Comparison of ENCODE assay signal across 8 mouse cellular contexts in the genomic region with DNA sequence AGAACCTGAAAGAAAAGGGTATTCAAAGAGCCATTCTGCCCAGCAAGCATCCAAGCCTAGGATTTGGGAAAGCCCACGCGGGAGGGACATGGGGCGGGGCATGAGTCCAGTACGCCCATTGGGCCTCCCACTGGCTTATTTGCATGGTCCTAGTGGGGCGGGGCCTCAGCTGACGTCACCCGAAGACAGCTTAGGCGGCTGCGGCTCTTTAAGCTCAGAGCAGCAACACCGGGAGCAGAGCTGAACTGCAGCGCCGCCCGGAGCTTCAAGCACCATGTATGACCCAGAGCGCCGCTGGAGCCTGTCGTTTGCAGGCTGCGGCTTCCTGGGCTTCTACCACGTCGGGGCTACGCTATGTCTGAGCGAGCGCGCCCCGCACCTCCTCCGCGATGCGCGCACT. TPM values are rescaled to one million over a fixed set of nuclear protein-coding genes. Genes with fewer than 3 reads are reported as not detected.
A peak's percentile ranks its signal among the peaks of the same experiment; 100 is the strongest.
DNase-seq lines count a peak whose midpoint lies in the region; ATAC-seq and TF ChIP-seq lines count a peak whose summit lies in the region.

A gene (plus strand): TSS at position 238 of the 400 bp plus-strand sequence.

- under 1% methylated on average over 28 of the region's 28 CpGs for WGBS in hindbrain, embryonic 11.5 days
- WGBS in lung, embryonic 16.5 days: 0% methylated on average over 28 of the region's 28 CpGs

- peak; percentile 97 for ATAC-seq in Patski
- ATAC-seq in hindbrain, embryonic 11.5 days (ENCODE audit: low FRiP score): peak; percentile 96
- peak; percentile 99 for ATAC-seq in lung, embryonic 16.5 days (ENCODE audit: low read depth)

- CTCF ChIA-PET in Patski (lab: Charles Lee): interaction anchor here (1.2 to 1.4 kb wide), 2 partner anchors 8 to 94 kb away, joined by 3 to 4 read pairs; no protein-coding TSS in a partner anchor

- H3K36me3 ChIP-seq in hindbrain, embryonic 11.5 days (ENCODE audit: control insufficient read depth, insufficient read depth, low read length): no peaks in the 10 kb centered on the region
- no peaks in the 10 kb centered on the region for H3K36me3 ChIP-seq in lung, embryonic 16.5 days (ENCODE audit: control insufficient read depth, insufficient read depth, low read length)

- no peak within 1 kb of the TSS for H3K27ac ChIP-seq in hindbrain, embryonic 11.5 days (ENCODE audit: low read depth, low read length)
- H3K27ac ChIP-seq in lung, embryonic 16.5 days (ENCODE audit: low read length): no peak within 1 kb of the TSS

- peak within 1 kb of the TSS; percentile 62 for H3K9ac ChIP-seq in hindbrain, embryonic 11.5 days (ENCODE audit: low read depth, low read length)
- peak within 1 kb of the TSS; percentile 63 for H3K9ac ChIP-seq in lung, embryonic 16.5 days (ENCODE audit: low read length)

- POLR2A ChIA-PET in Patski (lab: Charles Lee): interaction anchor here (1.0 kb wide), 1 partner anchor 11 kb away, joined by 3 read pairs; no protein-coding TSS in a partner anchor

- no peaks in the 10 kb centered on the region for H3K9me3 ChIP-seq in hindbrain, embryonic 11.5 days (ENCODE audit: control insufficient read depth, low read length)
- no peaks in the 10 kb centered on the region for H3K9me3 ChIP-seq in lung, embryonic 16.5 days (ENCODE audit: control insufficient read depth, low read length)

- H3K27me3 ChIP-seq in Patski: peaks cover 22% of the 10 kb centered on the region
- peaks cover 5% of the 10 kb centered on the region; the same call in 1 of the 2 replicates for H3K27me3 ChIP-seq in hindbrain, embryonic 11.5 days (ENCODE audit: control insufficient read depth, insufficient read depth, low read length)
- H3K27me3 ChIP-seq in lung, embryonic 16.5 days (ENCODE audit: control insufficient read depth, insufficient read depth, low read depth, low read length): no peaks in the 10 kb centered on the region; the same call in 1 of the 2 replicates

- H3K4me1 ChIP-seq in hindbrain, embryonic 11.5 days (replicated peaks; ENCODE audit: control insufficient read depth, insufficient read depth, low read length): peaks cover 5% of the 10 kb centered on the region
- H3K4me1 ChIP-seq in lung, embryonic 16.5 days (replicated peaks; ENCODE audit: control insufficient read depth, insufficient read depth, low read length): peaks cover 14% of the 10 kb centered on the region

- TF ChIP-seq CTCF in Patski (IDR thresholded peaks at IDR 0.05): no peak

- H3K4me2 ChIP-seq in hindbrain, embryonic 11.5 days (replicated peaks; ENCODE audit: low read depth, low read length): peak within 1 kb of the TSS; percentile 98
- H3K4me2 ChIP-seq in lung, embryonic 16.5 days (ENCODE audit: low read depth, low read length): peak within 1 kb of the TSS; percentile 99

- DNase-seq in Patski (ENCODE audit: low read depth, low spot score): peak; percentile 79
- DNase-seq in cerebellum, postnatal 14 days: peak; percentile 97 to 98
- DNase-seq in frontal cortex, postnatal 10 days (ENCODE audit: low spot score in 2 of 2): peak; percentile 96 to 97
- peak; percentile 98 for DNase-seq in hindbrain, embryonic 11.5 days (ENCODE audit: low spot score)
- peak; percentile 98 for DNase-seq in layer of hippocampus, adult 9-11 months
- DNase-seq in ovary, postnatal 14 days (ENCODE audit: low spot score): peak; percentile 86
- peak; percentile 53 to 61 for DNase-seq in thymus, postnatal 10 days (ENCODE audit: low spot score in 2 of 2)

- peak within 1 kb of the TSS; percentile 50 for H3K4me3 ChIP-seq in hindbrain, embryonic 11.5 days (ENCODE audit: low read depth, low read length)
- H3K4me3 ChIP-seq in lung, embryonic 16.5 days (ENCODE audit: low read length): peak within 1 kb of the TSS; percentile 59

- in situ Hi-C loops in Patski (cut with MboI; ENCODE audit: low pct_unique_long_range_greater_than_20kb): no loop called here

RNA-seq across cellular contexts. Expression of the gene that starts here (rescaled TPM):
- 0.18 TPM for polyA plus RNA-seq in Patski (2021)
- polyA plus RNA-seq in hindbrain, embryonic 11.5 days (2014; fragmentation: Nextera tagmentation; extraction: Ambion mirVana): 0.71 and 1.4 TPM in 2 replicates
- 0.38 TPM in 1 of 2 replicates, not detected in the other for polyA plus RNA-seq in lung, embryonic 16.5 days (2015; fragmentation: Nextera tagmentation; extraction: Ambion mirVana)

Comparison
In these comparisons a context has a peak if more than half of its experiments do, and no peak if none do; other contexts are left out.
1. Peak in DNase-seq and ATAC-seq in Patski; RNA of the gene not detected or under 1 TPM.
2. Peak in ATAC-seq, H3K4me3 ChIP-seq, H3K9ac ChIP-seq and H3K4me2 ChIP-seq in lung, embryonic 16.5 days; RNA of the gene not detected or under 1 TPM.